Mouse (Mus musculus) liver, postnatal 0 days (tissue): ENCODE measurements around the gene Notch4.

Source experiments
- CTCF ChIP-seq: sonication (generic); IDR thresholded peaks from 2 replicates; pipeline ENCODE4 v1.5.1; 2016; ENCODE audit warnings: antibody characterized with exemption, low read depth
- EP300 ChIP-seq: IDR thresholded peaks from 2 replicates; pipeline ENCODE4 v1.6.1; 2016; ENCODE audit warnings: antibody characterized with exemption, low read depth, mild to moderate bottlenecking

DNA sequence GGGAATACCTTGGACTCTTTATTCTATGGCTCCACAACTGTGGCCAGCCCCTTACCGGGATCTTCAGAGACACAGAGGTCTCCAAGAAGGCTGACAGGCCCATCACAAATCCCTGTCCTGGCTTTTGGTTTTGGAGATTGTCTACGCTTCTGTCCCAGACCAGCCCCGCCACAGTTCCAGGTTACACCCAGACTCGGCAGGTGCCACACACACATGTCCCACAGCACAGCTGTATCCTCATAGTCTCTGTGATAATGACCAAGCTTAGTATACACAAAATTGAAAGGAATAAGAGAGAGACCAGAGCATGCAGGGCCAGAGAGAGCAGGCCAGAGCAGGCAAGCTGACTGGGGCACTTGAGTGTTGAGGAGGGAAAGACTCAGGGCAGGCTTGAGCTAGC, 46.3 kb upstream of the Notch4 start:
- TF ChIP-seq EP300: no peak
- TF ChIP-seq CTCF: no peak
